Mouse (Mus musculus) C2C12 (cell line): ENCODE data around the gene Cdca7. TPM values are rescaled to one million over a fixed set of nuclear protein-coding genes. Genes with fewer than 3 reads are reported as not detected.

Experiments
- H3K27me3 ChIP-seq: one replicate; pipeline ENCODE4 v1.6.1; 2011; ENCODE audit not compliant: control insufficient read depth, insufficient read depth, insufficient read length
- H3K36me3 ChIP-seq: one replicate; pipeline ENCODE4 v1.6.1; 2011; ENCODE audit not compliant: control insufficient read depth, insufficient read depth
- H3K4me3 ChIP-seq: one replicate; pipeline ENCODE4 v1.5.1; 2011; ENCODE audit warnings: mild to moderate bottlenecking, control low read depth; ENCODE audit not compliant: poor library complexity, insufficient read depth, severe bottlenecking
- H3K79me2 ChIP-seq: one replicate; pipeline ENCODE4 v1.6.1; 2011; ENCODE audit not compliant: control insufficient read depth, insufficient read depth
- H3K79me3 ChIP-seq: one replicate; pipeline ENCODE4 v1.6.1; 2011; ENCODE audit warnings: low read depth, control low read depth
- H3ac ChIP-seq: one replicate; pipeline ENCODE3; 2011; ENCODE audit warnings: low read depth; ENCODE audit not compliant: control insufficient read depth, insufficient read length
- CEBPB ChIP-seq: IDR thresholded peaks from one replicate; pipeline ENCODE4 v1.6.1; 2011; ENCODE audit warnings: low read depth, mild to moderate bottlenecking, control low read depth, moderate library complexity
- CTCF ChIP-seq: IDR thresholded peaks from one replicate; pipeline ENCODE4 v1.5.1; 2011; ENCODE audit not compliant: control insufficient read depth, insufficient read depth, insufficient read length
- FOSL1 ChIP-seq: IDR thresholded peaks from one replicate; pipeline ENCODE4 v1.8.0; 2011; ENCODE audit warnings: mild to moderate bottlenecking, low read length; ENCODE audit not compliant: poor library complexity, insufficient read depth, severe bottlenecking
- MAX ChIP-seq: IDR thresholded peaks from one replicate; pipeline ENCODE4 v1.6.1; 2011; ENCODE audit warnings: mild to moderate bottlenecking, control low read depth
- MYOD1 ChIP-seq: IDR thresholded peaks from one replicate; pipeline ENCODE4 v1.6.1; 2011; ENCODE audit warnings: low read depth; ENCODE audit not compliant: control insufficient read depth, insufficient read length
- MYOG ChIP-seq: IDR thresholded peaks from one replicate; pipeline ENCODE4 v1.6.1; 2011; ENCODE audit not compliant: control insufficient read depth, insufficient read length; ENCODE audit errors: extremely low read depth
- USF1 ChIP-seq: IDR thresholded peaks from one replicate; pipeline ENCODE4 v1.6.1; 2011; ENCODE audit warnings: low read depth, mild to moderate bottlenecking, control low read depth, moderate library complexity
- polyA plus RNA-seq: library from polyadenylated mRNA; unstranded; fragments of >200 nt; fragmentation: generic; extraction: Trizol; gene quantifications from one replicate; pipeline ENCODE4 v1.2.1, GENCODE M21; 2012; ENCODE audit warnings: missing spikeins

The Cdca7 gene
- polyA plus RNA-seq, 1 experiment: 26.2 TPM

DNA sequence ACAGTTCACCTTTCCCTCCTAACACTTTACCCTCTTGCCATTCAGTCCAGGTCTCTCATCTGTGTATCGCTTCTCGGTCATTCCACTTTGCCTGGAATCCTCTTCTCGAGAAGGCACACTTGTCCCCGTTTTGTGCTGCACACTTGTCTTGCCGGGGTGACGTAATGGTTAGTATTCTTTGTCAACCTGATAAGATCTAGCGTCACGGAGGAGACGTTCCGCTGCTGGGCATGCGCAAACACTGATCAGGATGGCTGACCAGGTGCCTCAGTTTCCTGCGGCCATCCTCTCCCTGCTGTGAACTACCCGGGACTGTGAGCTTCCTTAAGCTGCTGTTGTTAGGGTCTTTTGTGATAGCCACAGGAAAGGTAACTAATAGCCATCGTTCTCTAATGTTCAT is 17.1 kb downstream of the Cdca7 start:
- no peak for TF ChIP-seq CEBPB
- no peak for TF ChIP-seq MAX
- TF ChIP-seq MYOG: no peak
- no peak for TF ChIP-seq USF1
- no peak for TF ChIP-seq MYOD1
- no peak for TF ChIP-seq CTCF
- no peak for TF ChIP-seq FOSL1
- no peaks in the 10 kb centered on the region for H3K79me2 ChIP-seq
- H3K36me3 ChIP-seq: no peaks in the 10 kb centered on the region
- H3K79me3 ChIP-seq: no peaks in the 10 kb centered on the region
- H3K27me3 ChIP-seq: no peaks in the 10 kb centered on the region
- H3K4me3 ChIP-seq: no peak overlapping the region
- H3ac ChIP-seq: no peak overlapping the region

DNA sequence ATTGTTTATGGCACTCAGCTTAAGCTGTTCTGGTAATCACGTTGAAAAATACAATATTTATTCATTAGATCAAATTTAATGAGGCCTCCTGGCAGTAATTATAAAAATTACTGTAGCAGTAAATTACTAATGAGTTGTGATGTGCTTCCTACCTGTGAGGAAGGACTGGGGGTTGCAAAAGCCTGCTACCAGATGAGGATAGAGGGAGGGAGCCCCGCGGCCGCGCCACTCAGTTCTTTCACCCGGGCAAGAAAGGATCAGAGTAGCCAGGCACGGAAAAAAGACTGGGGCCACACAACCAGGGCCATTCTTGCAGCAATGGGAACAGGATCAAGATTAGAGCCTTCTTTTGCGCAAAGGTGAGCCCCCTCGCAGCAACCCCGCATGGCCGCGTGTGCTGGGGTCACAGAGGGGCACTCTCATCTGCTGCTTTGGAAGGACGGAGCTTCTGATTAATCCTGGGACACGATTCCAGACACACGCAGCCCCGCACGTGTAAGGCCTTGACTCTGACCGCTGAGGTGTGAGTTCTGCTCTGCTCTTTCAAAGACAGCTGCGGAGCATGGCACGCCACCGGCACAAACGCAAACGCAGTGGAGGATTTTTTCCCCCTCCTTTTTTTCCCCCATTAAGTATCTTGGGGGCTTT is 23.2 kb downstream of the Cdca7 start:
- no peaks in the 10 kb centered on the region for H3K79me2 ChIP-seq
- no peak overlapping the region for H3K4me3 ChIP-seq
- no peak for TF ChIP-seq CTCF
- TF ChIP-seq FOSL1: no peak
- TF ChIP-seq MYOD1: no peak
- TF ChIP-seq MAX: no peak
- no peak for TF ChIP-seq USF1
- TF ChIP-seq CEBPB: no peak
- no peak for TF ChIP-seq MYOG
- no peaks in the 10 kb centered on the region for H3K79me3 ChIP-seq
- H3K27me3 ChIP-seq: no peaks in the 10 kb centered on the region
- H3ac ChIP-seq: no peak overlapping the region
- H3K36me3 ChIP-seq: no peaks in the 10 kb centered on the region

DNA sequence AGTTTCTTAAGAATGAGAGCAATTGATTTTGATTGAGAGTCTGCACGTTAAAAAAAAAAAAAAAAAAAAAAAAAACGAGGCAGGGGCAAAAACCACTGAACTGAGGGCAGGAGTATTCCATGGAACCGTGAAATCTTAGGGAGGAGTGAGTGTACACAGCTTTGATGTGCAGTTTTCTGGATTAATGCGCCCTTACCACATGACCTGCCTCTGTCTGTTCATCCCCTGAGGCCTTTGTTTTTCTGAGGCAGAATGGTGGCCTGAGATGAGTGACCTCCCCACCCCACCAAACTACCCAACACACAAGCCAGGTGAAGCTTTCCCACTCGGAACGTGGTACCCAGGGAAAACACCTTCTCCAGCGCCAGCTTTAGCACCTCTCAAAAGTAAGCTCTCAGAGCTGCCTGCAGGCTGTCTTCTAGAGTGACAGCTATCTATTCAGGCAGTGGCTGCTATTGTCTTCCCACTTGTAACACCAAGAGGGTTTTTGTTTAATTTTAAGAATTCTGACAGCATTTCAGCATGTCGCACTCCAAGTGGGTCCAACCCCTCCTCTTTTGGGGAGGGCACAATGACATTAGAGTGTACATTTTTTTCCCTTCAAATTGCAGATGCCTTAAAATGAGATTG is 23.9 kb downstream of the Cdca7 start:
- H3K36me3 ChIP-seq: no peaks in the 10 kb centered on the region
- no peaks in the 10 kb centered on the region for H3K79me2 ChIP-seq
- no peak for TF ChIP-seq MYOD1
- no peak for TF ChIP-seq CTCF
- no peak for TF ChIP-seq CEBPB
- TF ChIP-seq MAX: no peak
- no peak for TF ChIP-seq USF1
- TF ChIP-seq MYOG: no peak
- TF ChIP-seq FOSL1: no peak
- no peak overlapping the region for H3ac ChIP-seq
- H3K4me3 ChIP-seq: no peak overlapping the region
- H3K27me3 ChIP-seq: no peaks in the 10 kb centered on the region
- H3K79me3 ChIP-seq: no peaks in the 10 kb centered on the region

DNA sequence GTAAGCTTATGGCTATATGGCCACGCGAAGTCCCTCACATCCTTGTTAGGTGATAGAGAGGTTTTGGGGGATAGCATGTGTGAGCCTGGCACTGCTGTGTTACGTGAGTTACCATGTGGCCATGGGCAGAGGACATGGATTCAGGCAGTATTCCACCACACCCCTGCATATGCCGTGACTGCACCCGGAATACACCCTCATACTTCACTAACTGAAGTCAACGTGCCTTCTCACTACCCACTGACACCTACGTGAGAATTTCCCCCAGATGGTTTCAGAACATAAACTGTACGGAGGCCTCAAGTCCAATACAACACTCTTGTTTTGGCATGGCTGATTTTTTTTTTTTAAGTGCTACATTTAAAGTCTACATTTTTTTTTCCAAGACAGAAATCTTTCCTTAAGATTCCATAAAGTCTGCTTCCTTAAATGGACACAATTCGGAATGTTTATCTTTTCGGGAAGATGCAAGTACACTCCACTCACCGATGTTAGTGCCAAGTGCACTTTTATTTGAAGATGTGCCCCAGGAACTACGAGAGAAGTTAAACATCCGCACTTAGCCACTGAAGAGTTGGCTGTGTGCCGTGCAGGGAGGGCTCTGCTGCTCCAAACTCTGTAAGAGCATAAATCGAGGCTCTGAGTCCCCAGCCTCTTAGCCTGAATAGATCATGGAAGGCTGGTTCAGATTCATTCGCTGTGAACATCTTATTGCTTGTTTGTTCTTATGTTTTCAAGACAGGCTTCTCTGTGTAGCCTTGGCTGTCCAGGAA is 26.3 kb downstream of the Cdca7 start:
- Histone ChIP-seq H3K79me2 (no peaks in the 10 kb centered on the region), H3K27me3 (no peaks in the 10 kb centered on the region), H3K4me3 (no peak overlapping the region), H3K36me3 (no peaks in the 10 kb centered on the region), H3ac (no peak overlapping the region), H3K79me3 (no peaks in the 10 kb centered on the region)
- TF ChIP-seq CEBPB (no peak), USF1 (no peak), MAX (no peak), CTCF (no peak), FOSL1 (no peak), MYOG (no peak), MYOD1 (no peak)

DNA sequence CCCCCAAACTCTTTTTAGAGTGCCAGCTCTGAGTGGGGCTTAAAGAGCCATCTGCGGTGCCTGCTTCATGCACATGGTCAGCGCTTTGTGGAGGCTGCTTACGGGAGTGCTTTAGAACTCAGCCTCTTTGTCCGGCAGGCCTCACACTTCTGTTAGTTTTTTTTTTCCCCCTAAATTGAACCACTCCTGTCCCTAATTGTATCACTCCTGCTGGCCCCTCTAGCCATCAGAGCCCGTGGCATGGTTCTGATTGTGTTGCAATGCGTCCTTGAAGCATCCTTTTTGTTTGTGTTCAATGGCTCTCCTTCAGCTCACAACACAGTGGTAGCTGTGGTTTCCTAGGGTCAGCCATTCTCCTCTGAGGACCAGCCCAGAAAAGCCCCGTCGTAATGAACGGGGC is 27.7 kb downstream of the Cdca7 start:
- Histone ChIP-seq H3K79me2 (no peaks in the 10 kb centered on the region), H3K79me3 (no peaks in the 10 kb centered on the region), H3K4me3 (no peak overlapping the region), H3K27me3 (no peaks in the 10 kb centered on the region), H3K36me3 (no peaks in the 10 kb centered on the region), H3ac (no peak overlapping the region)
- TF ChIP-seq MAX (no peak), CEBPB (no peak), CTCF (no peak), FOSL1 (no peak), MYOG (no peak), MYOD1 (no peak), USF1 (no peak)
